Mouse (Mus musculus) erythroblast, embryonic 14.5 days (primary cell): Measurements from ENCODE around the gene Shcbp1. TPM values are rescaled to one million over a fixed set of nuclear protein-coding genes. Genes with fewer than 3 reads are reported as not detected.
"Not testable (repeated sequence)": the region's sequence is repeated elsewhere in the genome, so short reads cannot be mapped to it uniquely, and the experiment has no call there.

Source experiments
- H3K27me3 ChIP-seq: 2 replicates; pipeline ENCODE4 v1.6.1; 2012; ENCODE audit warnings: inconsistent platforms; ENCODE audit not compliant: control insufficient read depth
- H3K36me3 ChIP-seq: 2 replicates; pipeline ENCODE4 v1.6.1; 2012; ENCODE audit warnings: mild to moderate bottlenecking, inconsistent platforms; ENCODE audit not compliant: control insufficient read depth
- H3K4me1 ChIP-seq: 2 replicates; pipeline ENCODE4 v1.6.1; 2012; ENCODE audit warnings: inconsistent platforms; ENCODE audit not compliant: control insufficient read depth
- H3K4me3 ChIP-seq: replicated peaks from 2 replicates; pipeline ENCODE3; 2012; ENCODE audit warnings: moderate library complexity, mild to moderate bottlenecking, inconsistent platforms
- H3K9me3 ChIP-seq: 2 replicates; pipeline ENCODE4 v1.6.1; 2012; ENCODE audit warnings: low read length, inconsistent platforms, mixed read lengths; ENCODE audit not compliant: control insufficient read depth
- GATA1 ChIP-seq: IDR thresholded peaks from 2 replicates; pipeline ENCODE4 v1.6.1; 2012; ENCODE audit warnings: low read length, inconsistent platforms, mixed read lengths
- TAL1 ChIP-seq: IDR thresholded peaks from 3 replicates; pipeline ENCODE4 v1.6.1; 2012; ENCODE audit warnings: low read length, inconsistent platforms, mixed read lengths
- polyA plus RNA-seq: library from polyadenylated mRNA; stranded (reverse); fragments of >175 nt; gene quantifications from 2 replicates; pipeline ENCODE4 v1.2.3, GENCODE M21; 2012

The Shcbp1 gene
- 0.21 and 0.33 TPM in 2 replicates for polyA plus RNA-seq

DNA sequence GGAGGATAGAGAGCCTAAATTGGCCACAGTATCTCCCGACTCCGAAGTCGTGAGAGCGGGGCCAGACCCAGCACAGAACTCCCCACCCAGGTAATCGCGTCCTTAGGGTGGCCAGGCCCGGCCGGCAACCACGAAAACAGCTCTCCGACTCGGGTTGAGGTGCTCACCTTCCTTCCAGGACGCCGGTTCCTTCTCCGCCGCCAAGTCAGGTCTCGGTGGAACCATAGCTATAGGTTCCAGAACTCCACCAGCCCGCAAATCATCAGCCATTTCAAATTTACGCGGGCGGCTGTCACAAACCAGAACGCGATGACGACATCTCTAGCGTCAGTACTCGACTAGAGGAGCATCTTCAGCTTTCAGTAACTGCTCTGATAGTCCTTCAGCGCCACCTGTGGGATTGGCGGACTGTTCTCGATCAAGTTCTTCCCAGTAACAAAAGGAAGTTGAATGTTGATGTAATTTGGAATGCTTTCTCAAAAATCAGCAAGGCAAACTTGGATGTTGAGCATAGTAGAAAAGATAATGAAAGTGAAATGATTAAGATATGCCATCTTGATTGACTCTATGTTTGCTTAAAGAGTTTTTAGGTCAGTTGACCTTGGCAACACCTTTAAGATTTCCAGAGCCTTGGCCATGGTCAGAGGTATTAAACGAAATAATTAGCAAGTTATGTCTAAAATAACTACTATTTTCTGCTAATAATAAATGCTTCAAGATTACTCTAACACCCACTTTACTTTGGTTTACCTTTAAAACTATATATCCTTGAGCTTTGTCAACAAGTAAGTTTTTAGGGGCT is at the start of gene Shcbp1:
Gene Shcbp1 (minus strand): TSS at position 314 of the 802 bp plus-strand sequence.
- Histone ChIP-seq H3K9me3 (no peaks in the 10 kb centered on the region), H3K27me3 (no peaks in the 10 kb centered on the region), H3K4me3 (peak within 1 kb of the TSS; percentile 98), H3K36me3 (peaks cover 29% of the 10 kb centered on the region), H3K4me1 (peaks cover 32% of the 10 kb centered on the region)
- TF ChIP-seq TAL1 = no peak
- no peak for TF ChIP-seq GATA1

DNA sequence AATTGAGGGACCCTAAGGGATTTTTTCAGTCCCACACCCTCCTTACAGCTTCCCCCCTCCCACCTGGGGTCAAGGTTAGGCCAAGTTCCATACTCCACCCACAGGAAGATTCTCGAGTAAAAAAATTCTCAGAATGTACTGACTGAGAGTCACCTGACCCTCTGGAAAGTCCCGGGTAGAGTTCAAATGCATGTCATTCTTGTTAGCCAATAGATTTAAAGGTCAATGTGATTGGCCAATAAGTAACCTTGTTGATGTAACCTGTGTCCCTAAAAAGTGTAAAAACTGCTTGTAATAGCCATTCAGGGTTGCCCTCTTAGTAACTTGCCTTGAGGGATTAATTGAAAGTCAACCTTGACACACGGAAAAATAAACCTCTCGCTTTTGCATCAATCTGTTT is 29.5 kb upstream of the Shcbp1 start:
- Histone ChIP-seq H3K36me3 (no peaks in the 10 kb centered on the region), H3K27me3 (no peaks in the 10 kb centered on the region), H3K4me1 (no peaks in the 10 kb centered on the region), H3K4me3 (no peak overlapping the region), H3K9me3 (0 out of 2 replicates have a peak, but pooled peaks cover 3% of the 10 kb centered on the region)
- no peak for TF ChIP-seq GATA1

DNA sequence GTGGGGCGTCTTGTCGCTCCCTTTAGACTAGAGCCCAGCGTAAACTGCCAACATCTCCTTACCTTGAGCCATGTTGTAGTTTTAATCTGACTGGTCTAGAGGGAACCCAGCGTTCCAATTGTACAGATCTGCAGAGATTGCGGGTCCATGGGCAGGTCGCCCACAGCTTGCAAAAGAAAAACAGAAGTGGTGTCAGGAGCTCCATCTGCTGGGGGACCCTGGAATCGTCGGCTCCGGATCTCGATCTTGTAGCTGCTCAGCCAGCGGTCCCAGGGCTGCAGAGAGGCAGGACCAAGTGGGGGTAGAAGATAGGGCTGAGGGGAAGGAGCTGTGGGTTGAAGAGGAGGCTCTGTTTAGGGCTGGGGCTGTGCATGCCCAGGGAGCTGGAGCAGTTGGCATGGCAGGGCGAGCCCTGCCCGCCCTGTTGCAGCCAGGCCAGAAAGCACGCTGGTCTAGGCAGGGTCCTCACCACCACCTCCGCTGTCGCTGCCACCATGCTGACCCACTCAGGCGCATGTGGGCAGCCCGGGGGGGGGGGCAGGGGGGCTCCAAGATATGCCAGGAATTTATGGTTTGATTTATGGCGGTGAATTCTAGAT is 21.3 kb upstream of the Shcbp1 start:
- TF ChIP-seq GATA1 = no peak
- no peak for TF ChIP-seq TAL1
- Histone ChIP-seq H3K9me3 (peaks cover 8% of the 10 kb centered on the region), H3K36me3 (no peaks in the 10 kb centered on the region), H3K4me3 (no peak overlapping the region), H3K27me3 (no peaks in the 10 kb centered on the region), H3K4me1 (no peaks in the 10 kb centered on the region)

DNA sequence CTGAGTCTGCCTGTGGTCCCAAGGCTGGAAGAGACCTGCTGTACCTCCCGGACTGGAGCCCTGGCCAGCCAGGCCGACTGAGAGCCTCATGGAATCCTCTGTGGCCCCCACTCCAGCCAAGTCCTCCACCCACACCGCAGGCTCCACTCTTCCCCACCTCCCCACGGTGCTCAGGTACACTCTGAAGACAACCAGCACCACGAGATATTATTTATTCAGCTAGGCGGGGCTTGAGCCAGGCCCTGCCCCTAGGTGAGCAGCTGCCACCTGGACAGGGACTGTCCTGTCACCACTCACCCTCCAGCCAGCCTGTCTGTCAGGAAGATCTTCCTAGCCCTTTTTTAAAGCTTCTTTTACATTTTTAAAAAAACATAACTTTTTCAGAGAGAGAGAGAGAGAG is 1.1 kb downstream of the Shcbp1 start:
- no peaks in the 10 kb centered on the region for H3K27me3 ChIP-seq
- H3K4me3 ChIP-seq = peak overlapping the region; percentile 98
- peaks cover 36% of the 10 kb centered on the region for H3K4me1 ChIP-seq
- H3K9me3 ChIP-seq = no peaks in the 10 kb centered on the region
- TF ChIP-seq TAL1 (no peak), GATA1 (no peak)
- peaks cover 41% of the 10 kb centered on the region for H3K36me3 ChIP-seq

DNA sequence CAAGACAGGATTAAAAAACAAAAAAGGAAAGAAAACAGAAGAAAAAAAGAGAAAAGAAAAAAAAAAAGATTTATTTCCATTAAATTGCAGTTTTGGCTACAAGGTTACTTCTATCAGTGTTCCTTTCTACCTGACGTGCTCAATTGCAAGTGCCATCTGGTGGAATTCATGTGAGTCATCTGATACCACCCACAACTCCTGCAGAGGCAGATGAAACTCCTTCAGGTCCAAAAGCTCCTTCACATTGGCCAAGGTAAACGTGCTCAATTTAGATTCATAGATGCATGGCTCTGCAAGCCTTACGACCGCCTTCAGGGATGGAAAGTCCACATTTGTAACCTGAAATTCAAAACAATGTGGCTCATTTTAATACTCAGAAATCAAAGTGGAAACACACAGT is 14.6 kb downstream of the Shcbp1 start:
- Histone ChIP-seq H3K9me3 (no peaks in the 10 kb centered on the region), H3K36me3 (peaks cover 44% of the 10 kb centered on the region), H3K27me3 (no peaks in the 10 kb centered on the region), H3K4me3 (no peak overlapping the region), H3K4me1 (no peaks in the 10 kb centered on the region)
- TF ChIP-seq TAL1 = no peak
- no peak for TF ChIP-seq GATA1

DNA sequence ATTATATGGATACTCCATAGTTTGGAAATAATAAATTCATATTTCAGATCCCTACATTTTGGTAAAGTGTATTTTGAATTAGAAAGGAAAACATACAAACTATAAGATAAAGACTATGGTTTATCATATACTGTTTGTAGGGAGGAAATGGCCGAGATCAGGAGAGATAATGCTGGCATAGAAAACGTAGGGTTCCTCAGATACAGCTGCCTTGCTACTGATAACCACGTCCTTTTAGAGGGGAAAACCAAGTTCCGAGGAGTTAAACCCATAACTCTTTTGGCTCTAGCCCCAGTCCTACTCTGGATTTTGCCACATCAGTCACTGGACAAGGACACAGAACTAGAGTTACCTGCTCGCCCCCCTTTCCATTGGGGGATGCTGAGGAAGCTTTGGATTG is 26.3 kb downstream of the Shcbp1 start:
- TF ChIP-seq TAL1 (no peak), GATA1 (no peak)
- no peak overlapping the region for H3K4me3 ChIP-seq
- peaks cover 42% of the 10 kb centered on the region for H3K36me3 ChIP-seq
- no peaks in the 10 kb centered on the region for H3K9me3 ChIP-seq
- H3K27me3 ChIP-seq = no peaks in the 10 kb centered on the region
- H3K4me1 ChIP-seq = no peaks in the 10 kb centered on the region

DNA sequence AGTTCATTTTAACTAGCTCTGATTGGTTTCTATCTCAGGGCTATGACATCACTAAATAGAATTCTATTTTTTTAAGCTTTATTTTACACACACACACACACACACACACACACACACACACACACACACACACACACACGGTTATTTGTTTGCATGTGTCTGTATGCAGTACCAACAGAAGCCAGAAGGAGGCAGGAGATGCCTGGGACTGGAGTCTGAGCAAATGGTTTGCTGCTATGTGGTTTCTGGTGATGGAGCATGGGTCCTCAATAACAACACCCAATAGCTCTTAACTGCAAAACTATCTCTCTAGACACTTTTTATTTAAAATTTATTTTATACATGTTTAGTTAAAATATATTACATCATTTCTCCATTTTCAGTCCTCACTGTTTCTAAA is 48.4 kb downstream of the Shcbp1 start:
- Histone ChIP-seq H3K27me3 (no peaks in the 10 kb centered on the region), H3K4me3 (no peak overlapping the region), H3K9me3 (peaks cover 3% of the 10 kb centered on the region), H3K4me1 (no peaks in the 10 kb centered on the region), H3K36me3 (peaks cover 13% of the 10 kb centered on the region)
- TF ChIP-seq TAL1 = no peak

DNA sequence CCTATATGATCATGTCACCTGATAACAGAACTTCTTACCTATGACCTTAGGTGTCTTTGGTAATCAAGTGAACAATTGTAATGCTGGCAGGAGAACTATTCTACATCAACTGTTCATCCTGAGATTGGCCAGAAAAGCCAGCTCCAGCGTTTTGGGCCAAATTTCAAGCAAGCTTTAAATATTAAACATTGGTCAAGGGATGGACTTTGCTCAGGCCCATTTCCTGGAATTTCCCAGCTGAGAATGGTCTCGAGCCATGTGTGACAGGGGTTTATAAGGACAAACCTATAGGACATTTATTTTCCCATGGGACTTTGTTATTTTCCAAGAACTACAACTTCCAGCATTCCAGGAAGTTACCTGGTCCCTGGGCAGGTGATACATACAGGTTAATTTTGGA is 63.8 kb downstream of the Shcbp1 start:
- H3K4me3 ChIP-seq = no peak overlapping the region
- no peak for TF ChIP-seq GATA1
- TF ChIP-seq TAL1 = no peak
- no peaks in the 10 kb centered on the region for H3K36me3 ChIP-seq
- H3K9me3 ChIP-seq = no peaks in the 10 kb centered on the region
- H3K27me3 ChIP-seq = no peaks in the 10 kb centered on the region
- no peaks in the 10 kb centered on the region for H3K4me1 ChIP-seq

DNA sequence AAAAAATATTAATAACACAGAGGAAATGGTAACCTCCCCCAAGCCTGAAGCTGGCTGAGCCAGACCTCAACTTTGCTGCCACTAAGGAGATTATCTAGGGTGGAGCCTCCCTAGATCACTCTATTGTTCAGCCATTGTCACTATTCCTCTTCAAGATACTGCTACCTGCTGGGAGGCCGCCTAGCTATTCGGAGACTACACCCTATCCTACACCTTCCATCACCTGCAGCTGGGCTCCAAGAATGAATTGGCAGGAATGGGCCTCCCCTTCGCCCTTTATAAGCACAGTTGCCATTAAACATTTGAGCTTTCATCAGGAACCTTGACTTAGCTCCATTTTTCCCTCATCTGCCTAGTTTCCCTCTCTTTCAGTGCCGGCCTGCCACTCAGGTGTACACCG is 71.0 kb downstream of the Shcbp1 start:
- H3K4me3 ChIP-seq, H3K27me3 ChIP-seq, H3K9me3 ChIP-seq, H3K4me1 ChIP-seq, H3K36me3 ChIP-seq: not testable (repeated sequence)

DNA sequence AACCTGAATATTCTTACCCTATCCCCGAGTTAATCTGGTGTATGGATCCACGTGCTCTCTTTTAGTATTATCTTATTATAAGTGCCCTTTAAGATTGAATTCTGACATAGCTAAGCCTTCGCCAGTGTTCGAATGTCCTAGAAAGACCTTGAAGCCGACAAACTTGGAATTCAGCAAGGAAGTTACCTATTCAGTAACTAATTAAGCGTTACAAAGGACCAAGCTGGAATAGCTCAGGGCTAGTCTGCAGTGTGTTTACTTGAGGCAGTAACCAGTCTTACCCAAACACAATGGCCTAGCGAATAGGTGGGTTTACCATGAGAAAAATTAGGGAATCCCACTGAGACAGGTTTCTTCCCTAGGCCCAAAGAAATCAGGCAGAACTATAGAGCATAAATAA is 71.5 kb downstream of the Shcbp1 start:
- H3K27me3 ChIP-seq, H3K4me1 ChIP-seq, H3K36me3 ChIP-seq, H3K9me3 ChIP-seq, H3K4me3 ChIP-seq: not testable (repeated sequence)
